In the genomic region with DNA sequence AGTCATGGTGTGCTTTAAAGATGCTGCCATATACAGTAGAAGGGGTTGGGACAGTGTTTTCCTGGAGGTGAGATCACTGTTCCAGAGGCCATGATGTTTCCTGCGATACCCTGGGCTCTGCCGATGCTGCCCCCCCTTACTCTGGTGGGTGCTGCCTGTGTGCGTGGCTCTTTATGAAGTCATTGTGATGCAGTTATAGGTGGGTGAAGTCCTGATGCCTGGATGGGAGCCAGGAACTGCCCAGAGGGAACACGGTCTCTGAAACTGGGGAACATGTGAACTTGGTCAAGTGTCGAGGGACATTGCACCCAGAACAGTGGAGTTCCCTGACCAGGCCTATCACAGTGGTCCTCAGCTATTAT, we compare ENCODE assay signal across 16 mouse cellular contexts.
"Had no signal": no experiment of that assay in that cellular context is flagged by ENCODE, and none has a peak within 500 bp of the region (broad histone marks: within the 10 kb centered on the region; RNA-seq: fewer than 3 reads in every experiment).

No protein-coding gene starts in this region.

- H3K9me3 ChIP-seq: liver, embryonic 15.5 days; midbrain, embryonic 10.5 days; midbrain, embryonic 13.5 days; midbrain, embryonic 15.5 days; neural tube, embryonic 13.5 days; neural tube, embryonic 15.5 days had no signal

- H3K4me2 ChIP-seq: lung, embryonic 14.5 days; midbrain, embryonic 13.5 days; midbrain, embryonic 15.5 days; neural tube, embryonic 13.5 days; neural tube, embryonic 15.5 days had no signal

- H3K4me3 ChIP-seq: liver, embryonic 15.5 days; midbrain, embryonic 10.5 days; midbrain, embryonic 13.5 days; midbrain, embryonic 15.5 days; myocyte; neural tube, embryonic 13.5 days; neural tube, embryonic 15.5 days had no signal

- DNase-seq: lung, adult 18-20 months; lung, embryonic 14.5 days; lung, postnatal 10 days; lung, postnatal 4 days; retina, postnatal 1 day; right cerebral cortex, adult 18-20 months; right cerebral cortex, postnatal 25 days; right cerebral cortex, postnatal 4 days; spleen, adult 18-20 months had no signal

- H3K27me3 ChIP-seq: midbrain, embryonic 13.5 days; midbrain, embryonic 15.5 days; neural tube, embryonic 13.5 days; neural tube, embryonic 15.5 days had no signal

- H3K36me3 ChIP-seq: liver, embryonic 15.5 days; midbrain, embryonic 10.5 days; midbrain, embryonic 13.5 days; midbrain, embryonic 15.5 days; neural tube, embryonic 13.5 days; neural tube, embryonic 15.5 days had no signal

- H3K27ac ChIP-seq: midbrain, embryonic 13.5 days; midbrain, embryonic 15.5 days; neural tube, embryonic 13.5 days; neural tube, embryonic 15.5 days had no signal

- H3K9ac ChIP-seq: lung, embryonic 14.5 days; midbrain, embryonic 13.5 days; midbrain, embryonic 15.5 days; neural tube, embryonic 13.5 days; neural tube, embryonic 15.5 days had no signal

- ATAC-seq: midbrain, embryonic 13.5 days; midbrain, embryonic 15.5 days had no signal
